Mouse (Mus musculus) right cerebral cortex, postnatal 4 days (tissue): Measurements from ENCODE around the gene Pla1a.
A peak's percentile ranks its signal among the peaks of the same experiment; 100 is the strongest.
"Not testable (repeated sequence)": the region's sequence is repeated elsewhere in the genome, so short reads cannot be mapped to it uniquely, and the experiment has no call there.

Experiments used
- DNase-seq: peaks from one replicate; pipeline ENCODE4 v3.0.0-alpha.2; 2022

The Pla1a gene

GRCm38 (mm10) chr16:38432498-38433425 is at the start of gene Pla1a:
Gene Pla1a, minus strand, starts transcription at chr16:38433145.
- no peak for DNase-seq

GRCm38 (mm10) chr16:38481327-38481726 is 48.4 kb upstream of the Pla1a start:
- DNase-seq = no peak

- no peak for DNase-seq
Observed at GRCm38 (mm10) chr16:38478296-38478695, 45.4 kb upstream of the Pla1a start.

GRCm38 (mm10) chr16:38477241-38477608 is 44.3 kb upstream of the Pla1a start:
- not testable (repeated sequence) for DNase-seq

GRCm38 (mm10) chr16:38476312-38477240 is 43.6 kb upstream of the Pla1a start:
- peak; percentile 29 for DNase-seq

- no peak for DNase-seq
Observed at GRCm38 (mm10) chr16:38475681-38476311, 42.9 kb upstream of the Pla1a start.

GRCm38 (mm10) chr16:38474677-38475286 is 41.8 kb upstream of the Pla1a start:
- no peak for DNase-seq

- DNase-seq = no peak
Observed at GRCm38 (mm10) chr16:38473661-38474060, 40.7 kb upstream of the Pla1a start.

GRCm38 (mm10) chr16:38472507-38472873 is 39.5 kb upstream of the Pla1a start:
- DNase-seq = no peak

GRCm38 (mm10) chr16:38471697-38472506 is 39.0 kb upstream of the Pla1a start:
- no peak for DNase-seq

GRCm38 (mm10) chr16:38469437-38469836 is 36.5 kb upstream of the Pla1a start:
- no peak for DNase-seq

- no peak for DNase-seq
Observed at GRCm38 (mm10) chr16:38468706-38469018, 35.7 kb upstream of the Pla1a start.

GRCm38 (mm10) chr16:38467917-38468705 is 35.2 kb upstream of the Pla1a start:
- no peak for DNase-seq

GRCm38 (mm10) chr16:38467091-38467916 is 34.4 kb upstream of the Pla1a start:
- DNase-seq = no peak

GRCm38 (mm10) chr16:38466089-38466488 is 33.1 kb upstream of the Pla1a start:
- no peak for DNase-seq

GRCm38 (mm10) chr16:38463305-38463704 is 30.4 kb upstream of the Pla1a start:
- no peak for DNase-seq

- no peak for DNase-seq
Observed at GRCm38 (mm10) chr16:38462161-38462560, 29.2 kb upstream of the Pla1a start.

GRCm38 (mm10) chr16:38461749-38462148 is 28.8 kb upstream of the Pla1a start:
- DNase-seq = no peak

GRCm38 (mm10) chr16:38459990-38460389 is 27.0 kb upstream of the Pla1a start:
- DNase-seq = no peak

- no peak for DNase-seq
Observed at GRCm38 (mm10) chr16:38458600-38459280, 25.8 kb upstream of the Pla1a start.
